Mouse (Mus musculus) bone marrow, adult 2 months (tissue): ENCODE results near the gene Gpr87.

ENCODE experiments used
- CTCF ChIP-seq: fragments of 200-500 bp; IDR thresholded peaks from 2 replicates; pipeline ENCODE4 v1.5.1; 2011; ENCODE audit warnings: low read length, control low read depth; ENCODE audit not compliant: control insufficient read depth, insufficient read depth
- POLR2A ChIP-seq: fragments of 200-500 bp; IDR thresholded peaks from 2 replicates; pipeline ENCODE4 v1.6.1; 2011; ENCODE audit warnings: low read depth, mild to moderate bottlenecking, control low read depth, low read length, borderline replicate concordance; ENCODE audit not compliant: control insufficient read depth

- TF ChIP-seq CTCF: no peak
- TF ChIP-seq POLR2A: no peak
Observed at GRCm38 (mm10) chr3:59219326-59219725, 24.4 kb upstream of the Gpr87 start.
